Mouse (Mus musculus): ENCODE data around the gene Zfp324.

Gene Zfp324

DNA sequence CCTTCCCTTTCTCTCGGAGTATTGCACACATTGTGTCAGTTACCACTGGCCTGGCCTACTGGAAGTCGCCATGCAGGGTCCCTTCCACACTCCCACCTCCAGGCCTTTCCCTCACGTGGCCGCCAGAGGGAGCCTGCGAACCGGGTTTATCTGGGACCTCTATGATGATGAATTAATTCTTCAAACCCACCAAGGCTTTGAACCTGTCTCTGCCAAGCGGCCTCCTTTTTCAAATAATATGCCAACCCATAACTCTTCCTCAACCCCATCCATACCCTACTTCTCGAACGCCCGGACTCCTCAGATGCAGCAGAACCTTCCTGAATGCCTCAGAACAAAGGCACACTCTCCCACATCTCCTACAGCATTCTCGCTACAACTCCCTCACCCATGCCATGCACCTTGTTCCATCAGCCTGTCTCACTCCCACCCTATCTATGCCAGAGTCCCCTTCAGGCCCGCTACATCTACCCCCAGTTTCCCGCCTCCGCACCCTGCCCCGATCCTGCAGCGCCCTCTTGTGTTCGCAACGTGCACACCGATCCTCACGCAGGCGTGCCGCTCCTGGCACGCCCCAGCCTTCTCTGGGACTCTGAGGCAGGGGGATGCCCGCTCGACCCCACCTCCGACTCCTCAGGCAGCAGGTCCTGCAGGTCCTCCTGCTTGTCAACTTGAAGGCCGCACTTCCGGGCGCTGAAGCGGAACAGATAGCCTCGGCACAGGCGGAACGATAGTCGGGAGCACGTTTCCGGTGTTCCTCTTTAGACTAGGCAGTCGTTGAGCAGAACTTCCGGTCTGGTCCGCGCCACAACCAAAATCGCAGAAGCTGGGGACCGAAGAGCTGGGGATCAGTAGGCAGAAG is 43.7 kb downstream of the Zfp324 start:
- in situ Hi-C loops (cut with MboI, MseI), result loop anchor here (5.0 to 25.0 kb wide), 2 partner anchors 33 to 522 kb away; partner anchors contain the start of gene Zfp606

GRCm38 (mm10) chr7:13010005-13010908 is 44.6 kb downstream of the Zfp324 start, which contains the start of gene Zbtb45:
Zbtb45 (minus strand) TSS chr7:13010034.
- in situ Hi-C loops (cut with MboI, MseI), result loop anchor here (25.0 kb wide), 1 partner anchor 523 kb away; the partner anchor contains the start of gene Zfp606

- in situ Hi-C loops (cut with MboI, MseI), result loop anchor here (25.0 kb wide), 1 partner anchor 526 kb away; the partner anchor contains the start of gene Zfp606
These were observed 48.0 kb downstream of the Zfp324 start for GRCm38 (mm10) chr7:13013671-13014070.

DNA sequence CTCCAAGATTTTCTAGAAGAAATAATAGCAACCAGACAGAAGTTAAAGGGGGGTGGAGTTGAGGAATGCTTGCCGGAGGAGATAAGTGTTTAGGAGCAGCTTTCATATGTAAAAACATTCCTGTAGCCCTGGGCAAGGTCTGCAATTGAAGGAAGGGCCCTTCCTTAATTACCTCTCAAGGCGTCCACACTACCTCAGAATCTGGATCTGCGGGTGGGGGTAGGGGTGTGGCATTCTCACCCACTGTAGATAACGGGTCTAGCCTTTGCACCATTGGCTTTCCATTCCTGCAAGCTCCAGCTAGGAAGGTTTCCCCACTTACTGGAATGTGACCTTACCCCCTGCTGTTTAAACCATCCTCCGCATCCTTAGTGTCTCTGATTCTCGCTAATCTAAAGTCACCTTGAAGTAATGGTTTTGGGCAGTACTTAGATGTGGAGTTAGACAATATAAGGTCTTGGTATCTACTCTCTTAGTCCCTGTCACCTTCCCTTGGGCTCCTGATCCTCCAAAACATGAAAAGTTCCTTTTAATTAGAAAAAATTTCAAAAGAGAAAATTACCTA is 48.7 kb downstream of the Zfp324 start:
- in situ Hi-C loops (cut with MboI, MseI), result loop anchor here (25.0 kb wide), 1 partner anchor 527 kb away; the partner anchor contains the start of gene Zfp606

GRCm38 (mm10) chr7:13015217-13015616 is 49.6 kb downstream of the Zfp324 start:
- in situ Hi-C loops (cut with MboI, MseI), result loop anchor here (25.0 kb wide), 1 partner anchor 528 kb away; the partner anchor contains the start of gene Zfp606

- in situ Hi-C loops (cut with MboI, MseI), result loop anchor here (25.0 kb wide), 1 partner anchor 536 kb away; the partner anchor contains the start of gene Zfp606
These were observed 57.3 kb downstream of the Zfp324 start for GRCm38 (mm10) chr7:13022773-13023535.

Data from T-helper 2 cell (primary cell).